Mouse (Mus musculus) Muller cell, postnatal 12 days (primary cell): ENCODE measurements at regions not wholly inside any gene's neighbourhood (a gene's known extent, or its start where the extent isn't known, plus 50 kb on each side); places are given as distances from the start of the nearest gene placed in this dataset.

ENCODE experiments used
- DNase-seq: peaks from one replicate; pipeline ENCODE4 v3.0.0-alpha.2; 2015; ENCODE audit errors: inconsistent ontology term

- peak; percentile 36 for DNase-seq
These were observed 971.2 kb downstream of the Agbl1 start for GRCm38 (mm10) chr7:77200903-77201302.

- no peak for DNase-seq
These were observed 975.9 kb downstream of the Agbl1 start for GRCm38 (mm10) chr7:77205604-77206003.

GRCm38 (mm10) chr7:77249391-77249790 is 1019.7 kb downstream of the Agbl1 start:
- DNase-seq: peak; percentile 53

- no peak for DNase-seq
These were observed 1058.0 kb downstream of the Agbl1 start for GRCm38 (mm10) chr7:77287657-77288056.

GRCm38 (mm10) chr7:77294984-77295642 is 1065.4 kb downstream of the Agbl1 start:
- DNase-seq: no peak

GRCm38 (mm10) chr7:77303227-77303626 is 1073.5 kb downstream of the Agbl1 start:
- no peak for DNase-seq

GRCm38 (mm10) chr7:77303935-77304334 is 1074.2 kb downstream of the Agbl1 start:
- DNase-seq: peak; percentile 93

- DNase-seq: peak; percentile 9
These were observed 1075.8 kb downstream of the Agbl1 start for GRCm38 (mm10) chr7:77305471-77305870.

- no peak for DNase-seq
These were observed 1082.0 kb downstream of the Agbl1 start for GRCm38 (mm10) chr7:77311661-77312060.

- DNase-seq: no peak
These were observed 1095.5 kb downstream of the Agbl1 start for GRCm38 (mm10) chr7:77325140-77325539.

GRCm38 (mm10) chr7:77326836-77327235 is 1097.1 kb downstream of the Agbl1 start:
- no peak for DNase-seq

GRCm38 (mm10) chr7:77327516-77327915 is 1097.8 kb downstream of the Agbl1 start:
- DNase-seq: no peak

- DNase-seq: peak; percentile 71
These were observed 1108.9 kb downstream of the Agbl1 start for GRCm38 (mm10) chr7:77338630-77339029.
